Mouse (Mus musculus) c-Kit-positive CD71-positive TER-119-negative erythroid progenitor cells, embryonic 14.5 days (primary cell): ENCODE data around the gene C1qtnf5.
"Not testable (repeated sequence)": the region's sequence is repeated elsewhere in the genome, so short reads cannot be mapped to it uniquely, and the experiment has no call there.

ENCODE experiments used
- DNase-seq: peaks from one replicate; pipeline ENCODE4 v3.0.0-alpha.2; 2013; ENCODE audit warnings: low read depth

C1qtnf5 gene

DNA sequence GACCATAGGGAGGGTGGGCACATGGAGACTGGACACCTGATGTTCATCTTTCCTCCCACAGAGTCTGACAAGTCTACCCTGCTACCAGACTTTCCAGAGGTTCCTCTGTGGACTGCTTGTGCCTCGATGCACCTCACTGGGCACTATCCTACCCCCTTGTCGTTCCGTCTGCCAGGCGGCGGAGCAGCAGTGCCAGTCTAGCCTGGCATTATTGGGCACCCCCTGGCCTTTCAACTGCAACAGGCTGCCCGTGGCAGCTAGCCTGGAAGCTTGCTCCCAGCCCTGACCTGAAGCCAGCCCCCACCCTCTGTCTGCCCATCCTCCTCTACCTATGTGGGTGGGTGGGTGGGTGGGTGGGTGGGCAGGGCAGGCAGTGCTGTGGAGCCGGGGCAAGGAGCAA is 863 bp upstream of the C1qtnf5 start:
- no peak for DNase-seq

DNA sequence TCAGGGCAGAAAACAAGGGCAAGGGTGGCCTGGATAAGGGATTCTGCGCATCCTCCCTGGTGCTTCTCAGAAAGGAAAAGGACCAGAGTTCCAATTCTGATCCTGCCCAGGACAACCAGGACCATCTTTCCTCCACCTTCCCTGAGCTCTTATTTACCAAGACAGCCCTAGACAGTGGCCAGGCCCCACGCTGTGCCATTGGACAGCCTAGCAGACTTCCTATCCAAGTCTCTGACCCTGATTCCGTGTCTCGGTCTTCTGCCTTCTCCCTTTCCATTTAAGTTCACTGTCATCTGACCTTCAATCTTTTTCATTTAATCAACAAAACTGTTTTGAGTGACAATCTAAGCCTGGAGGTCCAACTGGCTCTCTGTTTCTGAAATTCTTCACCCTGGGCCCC is 449 bp upstream of the C1qtnf5 start:
- DNase-seq = no peak

DNA sequence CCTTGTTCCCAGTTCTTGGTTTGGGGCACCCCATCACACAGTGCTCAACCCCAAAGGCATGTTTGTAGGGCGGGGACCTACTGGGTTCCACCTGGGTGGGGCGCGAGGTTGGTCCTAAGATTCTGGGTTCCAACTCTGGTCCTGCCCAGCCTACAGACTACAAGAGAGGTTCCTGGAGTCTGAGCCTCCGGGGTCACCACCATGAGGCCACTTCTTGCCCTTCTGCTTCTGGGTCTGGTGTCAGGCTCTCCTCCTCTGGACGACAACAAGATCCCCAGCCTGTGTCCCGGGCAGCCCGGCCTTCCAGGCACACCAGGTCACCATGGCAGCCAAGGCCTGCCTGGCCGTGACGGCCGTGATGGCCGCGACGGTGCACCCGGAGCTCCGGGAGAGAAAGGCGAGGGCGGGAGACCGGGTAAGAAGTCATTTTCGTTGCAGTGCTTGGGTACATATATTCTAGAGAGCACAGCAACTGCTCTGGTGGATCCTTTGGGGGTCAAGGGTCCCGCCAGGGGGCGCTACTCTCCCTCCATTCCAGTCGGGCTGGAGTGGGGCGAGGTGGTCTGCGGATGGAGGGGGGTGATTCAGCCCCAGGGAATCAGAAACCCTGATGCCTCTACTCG is 623 bp downstream of the C1qtnf5 start:
- no peak for DNase-seq

DNA sequence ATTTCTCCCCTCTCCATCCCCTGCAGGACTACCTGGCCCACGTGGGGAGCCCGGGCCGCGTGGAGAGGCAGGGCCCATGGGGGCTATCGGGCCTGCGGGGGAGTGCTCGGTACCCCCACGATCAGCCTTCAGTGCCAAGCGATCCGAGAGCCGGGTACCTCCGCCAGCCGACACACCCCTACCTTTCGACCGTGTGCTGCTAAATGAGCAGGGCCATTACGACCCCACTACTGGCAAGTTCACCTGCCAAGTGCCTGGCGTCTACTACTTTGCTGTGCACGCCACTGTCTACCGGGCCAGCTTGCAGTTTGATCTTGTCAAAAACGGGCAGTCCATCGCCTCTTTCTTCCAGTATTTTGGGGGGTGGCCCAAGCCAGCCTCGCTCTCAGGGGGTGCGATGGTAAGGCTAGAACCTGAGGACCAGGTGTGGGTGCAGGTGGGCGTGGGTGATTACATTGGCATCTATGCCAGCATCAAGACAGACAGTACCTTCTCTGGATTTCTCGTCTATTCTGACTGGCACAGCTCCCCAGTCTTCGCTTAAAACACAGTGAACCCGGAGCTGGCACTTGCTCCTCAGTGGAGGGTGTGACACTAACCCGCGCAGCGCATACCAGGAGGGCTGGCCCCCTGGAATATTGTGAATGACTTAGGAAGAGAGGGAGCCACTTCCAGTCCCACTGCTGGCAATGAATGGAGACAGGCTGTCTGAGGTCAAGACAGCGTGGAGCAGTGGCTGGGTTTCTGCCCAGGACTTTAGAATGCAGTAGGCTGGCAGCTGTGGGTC is 1.4 kb downstream of the C1qtnf5 start:
- no peak for DNase-seq

DNA sequence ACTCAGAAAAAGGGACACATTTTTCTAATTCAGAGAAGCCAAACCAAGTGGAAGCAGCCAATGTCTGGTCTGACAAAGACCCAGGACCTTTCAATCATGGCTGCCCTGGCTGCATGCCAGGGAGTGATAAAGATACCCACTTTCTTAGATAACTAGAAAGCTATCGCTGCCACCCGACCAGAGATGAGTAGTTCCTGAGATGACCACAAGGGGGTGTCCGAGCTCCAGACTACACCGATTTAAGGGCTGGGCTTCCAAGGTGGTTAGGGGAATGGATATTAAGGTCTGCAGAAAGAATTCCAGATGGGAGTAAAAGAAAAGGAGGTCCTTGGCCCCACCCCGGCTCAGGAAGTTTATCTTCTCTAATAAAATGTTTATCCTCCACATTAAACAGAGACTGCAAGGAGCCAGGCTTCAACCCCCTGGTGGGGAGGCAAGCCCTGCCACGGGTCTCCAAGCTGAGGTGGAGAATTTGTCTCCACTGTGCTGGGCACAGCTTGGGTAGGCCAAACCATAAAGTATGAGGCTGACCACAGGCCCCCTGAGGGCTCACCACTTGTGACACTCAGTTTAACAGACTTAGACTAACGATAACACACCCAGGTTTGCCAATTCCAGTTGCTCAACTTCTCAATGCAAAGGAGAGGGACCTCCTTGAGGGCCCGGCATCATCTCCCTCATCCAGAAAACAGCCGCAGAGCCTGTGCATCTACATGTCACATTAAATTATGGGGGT is 2.5 kb downstream of the C1qtnf5 start:
- peak; percentile 76 for DNase-seq

DNA sequence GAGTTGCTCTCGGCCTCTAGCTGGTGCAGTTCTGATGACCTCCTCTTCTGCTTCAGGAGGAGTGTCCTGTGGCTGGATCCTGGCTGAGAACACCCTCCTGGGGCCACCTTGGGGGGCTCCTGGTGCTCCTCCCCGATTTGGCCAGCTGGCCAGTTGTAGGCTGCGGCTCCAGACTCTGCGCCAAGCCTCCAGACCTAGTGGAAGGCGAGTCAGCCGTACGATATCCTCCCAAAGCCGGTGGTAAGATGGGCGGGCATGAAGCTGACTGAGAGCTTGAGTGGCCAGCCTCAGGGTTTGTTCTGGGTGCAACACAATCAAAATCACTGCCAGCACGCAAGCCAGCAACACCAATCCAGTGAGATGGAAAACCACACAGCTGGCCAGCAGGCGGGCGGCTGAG is 4.9 kb downstream of the C1qtnf5 start:
- DNase-seq = not testable (repeated sequence)

DNA sequence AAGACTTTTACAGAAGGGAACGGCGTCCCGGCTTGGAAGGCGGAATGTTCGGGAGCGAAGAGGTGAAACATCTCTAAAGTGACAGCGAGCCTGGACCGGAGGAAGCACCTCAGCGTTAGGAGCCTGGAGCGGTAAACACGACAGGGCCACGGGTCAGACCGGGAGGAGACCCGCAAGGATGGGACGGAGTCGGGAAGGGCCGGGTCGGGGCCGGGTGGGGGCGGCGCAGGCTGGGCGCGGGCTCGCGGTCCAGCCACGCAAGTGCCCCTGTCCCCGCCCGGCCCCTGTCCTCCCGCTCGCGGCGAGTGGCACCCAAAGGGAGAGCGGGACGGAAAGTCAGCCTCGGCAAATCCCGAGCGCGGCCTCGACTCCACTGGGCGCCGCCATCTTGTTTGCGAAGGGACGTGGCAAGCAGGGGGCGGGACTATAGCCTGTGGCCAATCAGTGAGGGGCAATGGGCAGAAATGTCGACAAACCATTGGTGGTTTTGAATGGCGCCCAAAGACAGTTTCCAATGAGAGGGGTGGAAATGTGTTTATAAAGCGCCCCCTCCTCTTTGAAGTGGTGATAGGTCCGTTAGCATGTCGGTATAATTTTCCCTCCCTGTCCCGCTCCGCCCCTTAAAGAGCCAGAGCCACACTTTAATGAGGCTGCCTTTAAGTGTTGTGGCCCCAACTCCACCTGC is 6.2 kb downstream of the C1qtnf5 start, which contains the start of the genes Gm49380 and Rnf26:
Gene Gm49380, minus strand, starts transcription at position 396 of the 685 bp plus-strand sequence.
Gene Rnf26, minus strand, starts transcription at position 413 of the 685 bp plus-strand sequence.
- peak; percentile 94 for DNase-seq

DNA sequence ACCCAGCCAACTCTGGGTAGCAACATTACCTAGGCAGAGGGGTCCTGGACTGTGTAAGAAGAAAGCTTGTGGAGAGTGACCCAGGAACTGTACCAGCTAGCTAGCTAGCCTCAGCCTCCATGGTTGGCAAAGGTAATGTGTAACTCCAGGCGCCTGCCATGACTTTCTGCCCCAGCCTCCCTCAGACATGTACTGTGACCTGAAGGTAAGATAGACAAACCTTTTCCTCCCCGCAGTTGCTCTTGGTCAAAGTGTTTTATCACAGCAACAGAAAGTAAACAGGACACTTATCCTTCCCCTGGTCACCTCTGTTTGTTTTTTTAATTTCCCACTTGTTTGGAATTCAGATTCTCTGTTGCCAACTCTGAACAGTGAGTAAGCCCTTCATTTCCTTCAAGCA is 7.4 kb downstream of the C1qtnf5 start:
- no peak for DNase-seq

DNA sequence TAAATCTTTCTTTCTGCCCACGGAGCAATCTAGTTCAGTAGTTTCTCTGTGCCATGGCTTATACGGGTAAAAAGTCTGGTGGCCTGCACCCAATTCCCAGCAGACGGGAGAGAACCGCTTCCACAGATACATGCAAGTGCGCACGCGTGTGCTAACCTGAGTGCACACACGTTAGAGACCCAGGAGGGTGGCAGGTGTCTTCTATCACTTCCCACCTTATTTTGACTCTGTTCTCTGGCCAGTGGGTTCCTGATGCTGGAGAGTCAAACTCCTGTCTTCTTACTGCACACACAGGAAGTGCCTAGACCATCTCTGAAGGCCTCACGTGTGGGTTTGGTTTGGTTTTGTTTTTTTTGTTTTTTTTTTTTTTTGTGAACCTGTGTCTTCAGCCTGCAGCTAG is 8.6 kb downstream of the C1qtnf5 start:
- DNase-seq = no peak

DNA sequence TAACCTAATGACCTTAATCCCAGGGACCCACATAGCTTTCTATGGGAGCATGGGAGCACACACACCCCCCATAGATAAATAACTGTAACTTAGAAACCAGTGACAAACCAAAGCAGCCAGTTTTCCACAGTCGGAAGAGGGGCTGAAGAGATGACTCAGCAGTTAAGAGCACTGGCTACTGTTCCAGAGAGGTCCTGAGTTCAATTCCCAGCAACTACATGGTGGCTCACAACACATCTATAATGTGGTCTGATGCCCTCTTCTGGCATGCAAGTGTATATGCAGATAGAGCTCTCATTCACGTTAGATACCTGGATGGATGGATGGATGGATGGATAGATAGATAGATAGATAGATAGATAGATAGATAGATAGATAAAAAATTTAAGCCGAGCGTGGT is 9.1 kb downstream of the C1qtnf5 start:
- DNase-seq = no peak

DNA sequence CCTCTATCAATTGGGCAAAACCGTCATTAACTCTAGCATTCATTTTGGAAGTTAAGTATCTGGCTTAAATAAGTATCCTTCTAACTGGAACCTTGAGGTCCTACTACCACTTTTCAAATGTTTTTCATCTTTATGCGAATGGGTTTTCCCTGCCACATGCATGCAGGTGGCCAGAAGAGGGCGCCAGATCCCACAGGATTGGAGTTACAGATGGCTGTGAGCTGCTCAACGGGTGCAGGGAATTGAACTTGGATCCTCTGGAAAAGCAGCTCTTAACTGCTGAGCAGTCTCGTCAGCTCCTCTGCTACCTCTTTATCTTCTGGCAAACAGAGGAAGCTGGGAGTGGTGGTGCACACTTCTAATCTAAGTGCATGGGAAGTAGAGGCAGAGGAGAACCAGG is 12.0 kb downstream of the C1qtnf5 start:
- peak; percentile 34 for DNase-seq

DNA sequence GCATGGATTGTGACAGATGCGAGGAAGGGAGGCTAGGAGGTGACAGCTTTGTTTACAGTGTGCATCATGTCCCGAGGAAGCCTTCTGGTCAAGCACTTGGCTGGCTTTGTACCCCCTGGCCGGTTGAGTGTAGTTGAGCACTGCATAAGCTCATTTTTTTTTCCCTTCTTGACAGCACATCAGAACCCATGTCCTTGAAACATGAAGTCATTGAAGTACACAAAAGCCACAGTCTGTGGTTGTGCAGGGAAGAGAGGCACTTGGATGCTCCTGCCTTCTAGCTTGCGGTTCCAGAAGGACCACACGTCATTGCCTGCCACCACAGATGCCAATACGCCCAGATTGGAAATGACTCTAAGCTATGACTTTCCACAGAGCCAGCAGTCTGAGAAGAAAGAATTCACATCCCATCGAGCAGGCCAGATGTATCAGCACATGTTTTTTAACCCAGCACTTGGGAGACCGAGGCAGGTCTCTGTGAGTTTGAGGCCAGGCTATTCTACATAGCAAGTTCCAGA is 13.0 kb downstream of the C1qtnf5 start:
- DNase-seq = no peak

DNA sequence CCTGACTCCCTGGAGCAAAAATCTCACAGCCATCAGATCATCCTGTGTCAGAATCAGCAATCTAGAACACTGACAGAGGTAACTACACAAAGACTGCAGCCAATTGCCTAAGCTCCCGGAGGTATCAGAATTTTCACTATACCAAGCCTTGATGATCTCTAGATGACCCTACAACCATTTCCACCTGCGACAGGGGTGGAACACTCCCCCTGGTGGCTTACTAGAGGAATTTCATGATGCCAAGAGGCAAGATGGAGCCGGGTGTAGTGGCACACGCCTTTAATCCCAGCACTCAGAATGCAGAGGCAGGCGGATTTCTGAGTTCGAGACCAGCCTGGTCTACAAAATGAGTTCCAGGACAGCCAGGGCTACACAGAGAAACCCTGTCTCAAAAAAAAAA is 17.3 kb downstream of the C1qtnf5 start:
- DNase-seq = no peak

DNA sequence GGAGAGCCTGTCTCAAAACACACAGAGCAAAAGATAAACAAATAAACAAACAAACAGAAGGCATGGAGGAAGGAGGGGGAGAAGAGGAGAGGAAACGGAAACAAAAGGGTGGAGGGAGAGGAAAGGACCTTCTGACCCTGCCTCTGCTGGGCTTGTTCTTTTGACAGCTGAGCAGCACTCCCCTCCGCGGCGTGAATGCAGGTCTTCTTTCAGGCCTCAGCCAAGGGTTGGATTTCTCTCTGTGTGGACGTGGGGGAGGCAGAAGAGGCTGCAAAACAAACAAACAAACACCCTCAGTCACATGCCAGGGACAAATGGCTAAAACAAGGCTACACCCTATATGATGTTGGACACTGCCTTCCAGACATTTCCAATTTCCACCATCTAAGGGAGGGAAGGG is 18.0 kb downstream of the C1qtnf5 start:
- DNase-seq = no peak

DNA sequence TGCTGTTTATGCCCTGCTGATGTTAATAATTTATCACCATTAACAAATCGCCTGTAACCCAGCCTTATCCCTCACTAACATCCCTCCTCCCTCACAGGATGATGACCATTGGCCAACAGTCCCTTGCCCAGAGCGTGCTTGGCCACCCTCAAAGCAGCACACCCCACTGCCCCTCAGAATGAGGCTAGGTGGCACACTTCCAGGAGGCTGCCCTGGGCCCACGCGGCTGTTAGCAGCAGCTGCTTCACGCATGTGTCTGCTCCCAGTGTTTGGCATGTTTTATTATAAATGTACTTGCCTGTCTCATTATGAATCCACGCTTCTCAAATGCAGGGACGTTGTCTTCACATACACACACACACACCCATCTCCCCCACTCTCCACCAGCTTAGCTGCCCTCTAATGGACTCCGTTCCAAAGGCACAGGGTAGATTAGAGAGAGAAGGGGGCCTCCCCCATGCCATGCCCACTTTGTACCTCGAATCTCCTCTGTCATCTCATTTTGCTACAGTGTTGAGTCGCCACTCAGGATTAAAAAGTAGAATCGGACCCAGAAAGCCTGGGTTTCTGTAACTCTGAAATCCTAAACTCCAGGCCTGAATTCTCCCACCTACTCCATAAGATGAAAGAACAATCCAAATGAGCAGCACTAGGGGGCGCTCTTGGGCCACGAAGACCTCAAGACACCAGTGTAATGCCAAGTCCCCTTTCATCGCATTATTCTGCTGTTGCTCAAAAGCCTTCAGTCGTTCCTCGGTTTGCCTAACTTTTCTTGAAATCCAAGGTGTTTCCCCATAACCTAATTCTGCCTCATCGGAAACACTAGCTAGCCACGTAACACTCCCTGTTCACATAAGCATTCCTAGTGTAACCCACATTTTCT is 18.7 kb downstream of the C1qtnf5 start:
- peak; percentile 75 for DNase-seq

DNA sequence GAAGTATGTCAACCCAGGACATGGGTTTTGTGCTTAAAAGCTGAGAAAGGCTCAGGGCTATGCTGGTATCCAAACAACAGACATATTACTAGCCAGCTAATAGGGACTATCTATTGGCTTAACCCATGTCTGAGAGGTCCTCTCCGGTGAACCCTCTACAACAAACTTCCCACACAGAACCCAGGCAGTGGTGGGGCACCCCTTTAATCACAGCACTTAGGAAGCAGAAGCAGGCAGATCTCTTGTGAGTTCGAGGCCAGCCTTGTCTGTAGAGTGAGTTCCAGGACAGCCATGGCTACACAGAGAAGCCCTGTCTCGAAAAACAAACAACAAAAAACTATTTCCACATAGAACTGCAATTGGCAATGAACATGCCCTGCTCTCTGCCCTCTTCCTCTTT is 19.7 kb downstream of the C1qtnf5 start:
- no peak for DNase-seq

DNA sequence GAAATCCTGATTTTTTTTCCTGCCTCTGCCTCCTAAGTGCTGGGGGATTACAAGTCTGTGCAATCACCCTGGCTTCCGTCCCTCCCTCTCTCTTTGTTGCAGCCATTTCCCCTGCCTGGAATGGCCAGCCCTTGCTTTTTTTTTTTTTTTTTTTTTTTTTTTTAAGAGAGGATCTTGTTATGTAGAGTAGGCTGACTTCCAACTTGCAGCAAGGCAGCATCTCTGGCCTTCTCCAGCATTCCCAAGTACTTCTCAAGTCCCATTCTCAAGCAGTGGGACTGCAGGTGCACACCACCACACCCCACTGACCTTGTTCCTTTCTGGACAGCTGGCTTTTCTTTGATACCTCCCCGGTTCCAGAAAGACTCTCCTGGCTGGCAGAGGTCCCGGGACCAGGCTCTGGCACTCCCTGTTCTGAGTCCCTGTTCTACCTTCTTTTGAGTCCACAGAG is 20.3 kb downstream of the C1qtnf5 start:
- DNase-seq = no peak

DNA sequence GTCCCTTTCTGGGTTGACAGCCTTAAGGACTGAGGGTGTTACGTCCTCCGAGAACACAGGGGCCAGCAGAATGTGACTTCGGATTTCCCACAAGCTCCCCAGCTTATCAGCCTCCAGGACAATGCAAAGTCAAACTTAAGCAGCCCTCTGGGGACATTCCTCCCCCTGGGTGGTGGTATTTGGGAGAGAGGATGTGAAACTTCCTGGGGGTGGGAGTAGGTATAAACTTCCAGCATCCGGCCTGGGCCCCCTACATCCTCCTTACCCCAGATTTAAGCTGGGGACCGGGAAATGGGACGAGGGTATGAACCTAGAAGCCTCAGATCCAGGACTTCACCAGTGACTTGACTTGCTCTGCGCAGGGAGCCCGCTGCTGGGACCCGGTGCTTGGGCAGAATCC is 22.6 kb downstream of the C1qtnf5 start:
- DNase-seq = no peak

DNA sequence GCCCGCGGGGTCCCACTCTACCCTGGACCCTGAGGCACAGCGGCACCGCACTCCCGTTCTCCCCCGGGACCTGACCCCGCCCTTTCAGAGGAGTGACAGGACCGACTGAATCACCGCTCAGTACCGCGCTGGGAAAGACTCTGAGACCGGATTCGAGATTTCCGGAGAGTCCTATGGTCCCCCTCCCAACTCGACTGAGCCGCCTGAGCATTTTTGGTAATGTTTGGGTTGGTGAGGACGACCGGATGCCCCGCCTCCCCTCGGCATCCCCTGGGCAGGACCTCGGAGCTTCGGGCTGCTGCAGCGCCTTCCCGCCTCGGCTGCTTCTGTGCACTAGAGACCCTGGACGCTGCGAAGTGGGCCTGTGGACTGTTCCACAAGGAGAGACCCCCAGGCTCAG is 23.0 kb downstream of the C1qtnf5 start:
- no peak for DNase-seq

DNA sequence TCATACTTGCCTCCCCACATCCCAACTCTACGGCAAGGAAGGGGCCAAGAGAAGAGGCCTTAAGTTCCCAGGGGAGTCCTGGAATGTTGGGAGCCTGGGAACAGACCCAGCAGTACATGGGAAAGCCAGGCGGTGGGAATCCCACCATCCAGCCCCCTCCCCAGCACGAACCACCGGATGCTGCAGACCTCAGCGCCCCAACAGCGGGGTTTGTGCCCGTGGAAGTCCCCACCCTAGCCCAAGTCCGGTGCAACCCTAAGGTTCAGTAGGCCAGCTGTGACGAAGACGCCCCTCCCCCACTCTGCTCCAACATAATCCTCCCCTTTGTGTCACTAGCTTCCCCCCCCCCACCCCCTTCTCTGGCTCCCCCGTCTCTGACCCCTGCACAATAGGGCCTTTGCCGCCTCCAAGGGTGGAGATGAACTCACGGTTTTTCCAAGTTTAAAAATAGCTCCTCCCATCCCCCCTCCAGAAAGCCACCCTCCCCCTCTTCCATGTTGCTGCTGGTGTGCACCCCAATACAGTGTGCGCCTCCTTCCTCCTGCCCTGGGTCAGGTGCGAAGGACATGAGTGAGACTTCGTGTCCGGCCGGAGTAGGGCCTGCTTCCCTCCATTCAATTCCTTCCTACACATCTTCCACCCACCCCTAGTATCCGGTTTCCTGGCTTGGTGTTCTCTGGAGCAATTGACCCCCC is 23.7 kb downstream of the C1qtnf5 start:
- DNase-seq = no peak

DNA sequence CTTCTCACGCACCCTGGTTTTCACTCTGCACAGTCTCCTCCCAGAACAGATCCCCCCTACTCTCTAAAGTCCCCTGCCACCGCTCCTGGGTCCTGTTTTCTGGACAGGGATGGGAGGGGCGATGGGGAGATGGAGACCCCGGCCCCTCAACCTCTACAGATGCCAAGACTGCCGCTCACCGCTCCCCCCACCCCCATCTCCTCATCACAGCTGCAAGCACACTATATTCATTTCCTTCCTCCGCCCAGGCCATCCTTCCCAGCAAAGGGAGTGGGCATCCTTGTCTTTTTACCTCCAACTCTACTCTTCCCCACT is 24.2 kb downstream of the C1qtnf5 start:
- DNase-seq = no peak
